Comparison of ENCODE assay signal across 8 mouse cellular contexts in the genomic region with DNA sequence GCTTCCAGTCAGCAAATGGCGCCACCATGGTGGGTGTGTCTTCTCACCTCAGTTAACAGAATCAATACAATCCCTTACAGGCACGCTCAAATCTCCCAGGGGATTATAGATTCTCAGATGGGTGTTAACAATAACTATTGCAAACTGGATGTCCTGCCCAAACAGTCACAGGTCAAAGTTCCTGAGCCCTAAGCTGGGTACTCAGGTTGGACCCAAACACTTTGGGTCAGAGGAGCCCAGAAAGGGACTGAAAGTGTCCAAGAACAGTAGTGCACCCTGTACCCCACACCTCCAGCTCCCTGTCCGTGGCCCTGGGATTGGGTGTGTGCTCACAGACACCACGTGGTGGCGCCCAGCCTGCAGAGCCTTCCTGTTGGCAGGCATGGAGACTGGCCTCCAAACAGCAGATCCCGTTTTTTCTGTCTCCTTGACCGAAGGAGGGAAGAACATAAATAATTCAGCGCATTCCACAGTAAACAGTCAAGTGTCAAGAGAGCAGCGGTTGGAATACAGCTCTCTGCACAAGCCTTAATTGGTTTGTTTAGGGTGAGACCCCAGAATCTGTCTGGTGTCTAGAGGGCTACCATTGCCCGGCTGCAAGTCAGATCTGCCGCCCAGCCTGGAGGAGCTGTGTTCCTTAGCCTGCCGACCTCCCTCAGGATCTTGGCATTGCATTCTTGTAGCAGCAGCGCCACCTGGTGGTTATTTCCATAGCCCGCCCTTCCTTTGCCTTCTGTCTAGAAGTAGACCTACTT. TPM values are rescaled to one million over a fixed set of nuclear protein-coding genes. Genes with fewer than 3 reads are reported as not detected.
DNase-seq lines count a peak whose midpoint lies in the region; ATAC-seq and TF ChIP-seq lines count a peak whose summit lies in the region.

No protein-coding gene starts in this region.

- no peak overlapping the region for H3K9ac ChIP-seq in MEL (ENCODE audit: control insufficient read depth, low read depth, low read length, poor library complexity, severe bottlenecking)
- H3K9ac ChIP-seq in lung, embryonic 16.5 days (ENCODE audit: low read length) = no peak overlapping the region

- no peaks in the 10 kb centered on the region for H3K36me3 ChIP-seq in MEL (ENCODE audit: control insufficient read depth in 1 of 2, insufficient read depth in 2 of 2, low read length in 2 of 2)
- H3K36me3 ChIP-seq in hindbrain, embryonic 10.5 days = no peaks in the 10 kb centered on the region
- H3K36me3 ChIP-seq in lung, embryonic 16.5 days (ENCODE audit: control insufficient read depth, insufficient read depth, low read length) = no peaks in the 10 kb centered on the region; the same call in 1 of the 2 replicates

- TF ChIP-seq EP300 in MEL (IDR thresholded peaks at IDR 0.05; ENCODE audit: low read depth in 1 of 2, low read length in 2 of 2) = no peak

- WGBS in hindbrain, embryonic 10.5 days = 17% methylated on average over 14 of the region's 14 CpGs
- WGBS in lung, embryonic 16.5 days = 10% methylated on average over 14 of the region's 14 CpGs

- no peaks in the 10 kb centered on the region for H3K27me3 ChIP-seq in MEL (ENCODE audit: control insufficient read depth in 1 of 2, insufficient read depth in 2 of 2, low read length in 2 of 2)
- no peaks in the 10 kb centered on the region for H3K27me3 ChIP-seq in hindbrain, embryonic 10.5 days (ENCODE audit: insufficient read depth, poor library complexity, severe bottlenecking)
- no peaks in the 10 kb centered on the region for H3K27me3 ChIP-seq in lung, embryonic 16.5 days (ENCODE audit: control insufficient read depth, insufficient read depth, low read depth, low read length)

- peak; percentile 89 for TF ChIP-seq RAD21 in MEL (IDR thresholded peaks at IDR 0.05; ENCODE audit: low read depth, low read length)

- no peak for TF ChIP-seq POLR2A in MEL (IDR thresholded peaks at IDR 0.05; ENCODE audit: control insufficient read depth in 1 of 2, insufficient read depth in 1 of 2, low read depth in 1 of 2, low read length in 2 of 2, poor library complexity in 1 of 2)

- peak; percentile 93 to 96 (median 94) for TF ChIP-seq CTCF in MEL (IDR thresholded peaks at IDR 0.05 in 2 of 3, conservative IDR thresholded peaks at IDR 0.05 in 1 of 3; ENCODE audit: control insufficient read depth in 1 of 3, insufficient read depth in 1 of 3, low read depth in 2 of 3, low read length in 3 of 3, poor library complexity in 1 of 3, severe bottlenecking in 1 of 3)

- no peak overlapping the region for H3K4me3 ChIP-seq in MEL (ENCODE audit: control insufficient read depth in 1 of 2, insufficient read depth in 1 of 2, low read depth in 2 of 2, low read length in 2 of 2)
- peak overlapping the region; percentile 41 for H3K4me3 ChIP-seq in hindbrain, embryonic 10.5 days
- peak overlapping the region; percentile 31 for H3K4me3 ChIP-seq in lung, embryonic 16.5 days (ENCODE audit: low read length)

- H3K9me3 ChIP-seq in MEL (replicated peaks; ENCODE audit: insufficient read depth, low read length) = no peaks in the 10 kb centered on the region
- H3K9me3 ChIP-seq in hindbrain, embryonic 10.5 days = no peaks in the 10 kb centered on the region
- H3K9me3 ChIP-seq in lung, embryonic 16.5 days (ENCODE audit: control insufficient read depth, low read length) = no peaks in the 10 kb centered on the region

- ATAC-seq in frontal cortex, adult (ENCODE audit: low TSS enrichment) = peak; percentile 83
- peak; percentile 91 for ATAC-seq in lung, embryonic 16.5 days (ENCODE audit: low read depth)

- no peaks in the 10 kb centered on the region for H3K4me1 ChIP-seq in MEL (ENCODE audit: control insufficient read depth in 1 of 2, insufficient read depth in 2 of 2, low read length in 2 of 2)
- H3K4me1 ChIP-seq in hindbrain, embryonic 10.5 days (replicated peaks) = 0 out of 2 replicates have a peak, but pooled peaks cover 7% of the 10 kb centered on the region
- peaks cover 6% of the 10 kb centered on the region for H3K4me1 ChIP-seq in lung, embryonic 16.5 days (replicated peaks; ENCODE audit: control insufficient read depth, insufficient read depth, low read length)

- H3K79me2 ChIP-seq in MEL (ENCODE audit: control insufficient read depth, insufficient read depth, low read length, poor library complexity) = no peaks in the 10 kb centered on the region

- H3K27ac ChIP-seq in MEL (ENCODE audit: control insufficient read depth, low read depth, low read length) = no peak overlapping the region
- H3K27ac ChIP-seq in hindbrain, embryonic 10.5 days = peak overlapping the region; percentile 67
- H3K27ac ChIP-seq in lung, embryonic 16.5 days (ENCODE audit: low read length) = peak overlapping the region; percentile 33; the same call in 1 of the 2 replicates

- peak overlapping the region; percentile 61 for H3K4me2 ChIP-seq in lung, embryonic 16.5 days (ENCODE audit: low read depth, low read length)

- DNase-seq in MEL (ENCODE audit: low read depth, low spot score) = peak; percentile 88
- DNase-seq in cerebellum, adult 18-20 months = peak; percentile 89 to 91
- DNase-seq in hindbrain, embryonic 10.5 days (ENCODE audit: low spot score) = peak; percentile 90
- DNase-seq in layer of hippocampus, adult 9-11 months = peak; percentile 79
- DNase-seq in ovary, postnatal 10 days (ENCODE audit: low spot score) = peak; percentile 84
- peak; percentile 78 for DNase-seq in thymus, postnatal 0 days (ENCODE audit: low spot score)

TF ChIP-seq in MEL, 35 proteins besides CTCF, POLR2A, EP300 and RAD21:
- TF ChIP-seq POLR2AphosphoS5 (IDR thresholded peaks at IDR 0.05; ENCODE audit: borderline replicate concordance, low read depth, low read length) (no peak), ZNF384 (IDR thresholded peaks at IDR 0.05; ENCODE audit: low read depth, low read length) (no peak), SMC3 (IDR thresholded peaks at IDR 0.05; ENCODE audit: low read depth, low read length) (peak; percentile 83), ETS1 (IDR thresholded peaks at IDR 0.05; ENCODE audit: low read depth, low read length) (no peak), MAFK (IDR thresholded peaks at IDR 0.05; ENCODE audit: borderline replicate concordance, low read depth, low read length) (no peak), CHD1 (IDR thresholded peaks at IDR 0.05; ENCODE audit: low read depth, low read length) (no peak), ZC3H11A (IDR thresholded peaks at IDR 0.05; ENCODE audit: low read depth, low read length) (peak; percentile 64), E2F4 (IDR thresholded peaks at IDR 0.05; ENCODE audit: borderline replicate concordance, low read depth, low read length) (no peak), UBTF (IDR thresholded peaks at IDR 0.05; ENCODE audit: borderline replicate concordance, insufficient read depth, low read depth, low read length) (no peak), GABPA (IDR thresholded peaks at IDR 0.05; ENCODE audit: low read depth, low read length) (no peak), BHLHE40 (IDR thresholded peaks at IDR 0.05; ENCODE audit: borderline replicate concordance, low read depth, low read length) (no peak), HCFC1 (IDR thresholded peaks at IDR 0.05; ENCODE audit: low read depth, low read length) (no peak), USF2 (IDR thresholded peaks at IDR 0.05; ENCODE audit: borderline replicate concordance in 1 of 2, insufficient read depth in 1 of 2, low read depth in 1 of 2, low read length in 2 of 2) (no peak), NRF1 (IDR thresholded peaks at IDR 0.05; ENCODE audit: insufficient read depth, low read depth, low read length, poor library complexity, severe bottlenecking) (no peak)

RNA-seq across cellular contexts. Expression of gene Zfp354c, which starts 58.4 kb away (rescaled TPM):
- 2.1 and 4.5 TPM in 2 replicates for total RNA-seq in MEL (2012; rRNA removed)
- polyA plus RNA-seq in MEL (2012; ENCODE audit: insufficient read depth in 1 of 2, insufficient read length in 2 of 2, low read depth in 1 of 2, low replicate concordance in 2 of 2, missing spikeins in 1 of 2) = 1 to 10 TPM in 1 of 2 experiments, not detected in 1; 4.2 TPM
- 24.6 and 28.6 TPM in 2 replicates for polyA plus RNA-seq in hindbrain, embryonic 10.5 days (2016; fragmentation: Nextera tagmentation; extraction: Ambion mirVana)
- polyA plus RNA-seq in lung, embryonic 16.5 days (2015; fragmentation: Nextera tagmentation; extraction: Ambion mirVana) = 19.3 and 24.7 TPM in 2 replicates
- 7.7 and 7.9 TPM in 2 replicates for polyA plus RNA-seq in thymus, postnatal 0 days (2015; fragmentation: Nextera tagmentation; extraction: Ambion mirVana)

Comparison
In these comparisons a context has a peak if more than half of its experiments do, and no peak if none do; other contexts are left out.
1. H3K4me3 ChIP-seq: peak in hindbrain, embryonic 10.5 days (single experiment) and lung, embryonic 16.5 days (single experiment); none in MEL (0 of 2).
2. Peak in every context shown above with its lines, with median percentiles within 50 percentile points of each other: DNase-seq.